Mouse (Mus musculus): Measurements from ENCODE around the gene Rps16. TPM values are rescaled to one million over a fixed set of nuclear protein-coding genes. Genes with fewer than 3 reads are reported as not detected.
"Not testable (repeated sequence)": the region's sequence is repeated elsewhere in the genome, so short reads cannot be mapped to it uniquely, and the experiment has no call there.

Gene Rps16
- polyA plus RNA-seq, 1 experiment from 2014 or later, result 824 TPM

DNA sequence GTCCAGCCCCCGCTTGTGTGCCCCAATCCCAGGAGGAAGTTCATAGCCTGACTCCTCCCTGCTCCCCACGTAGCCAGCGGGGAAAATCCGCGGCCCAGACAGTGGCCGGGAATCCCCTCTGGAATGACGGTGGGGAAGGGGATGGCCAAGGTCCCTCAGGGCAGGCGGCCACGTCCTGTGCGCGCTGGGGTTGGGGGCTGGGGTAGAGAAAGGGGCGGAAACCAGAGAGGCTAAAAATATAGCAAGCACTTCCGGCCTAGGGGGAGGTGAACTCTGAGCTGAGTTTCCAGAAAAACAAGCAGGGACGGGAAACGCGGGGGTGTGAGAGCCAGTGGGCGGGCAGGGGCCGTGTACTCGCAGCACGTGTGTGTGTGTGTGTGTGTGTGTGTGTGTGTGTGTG, 31.5 kb downstream of the Rps16 start:
- Histone ChIP-seq H3K4me3 (ENCODE audit: low read depth, low read length) (no peak overlapping the region), H3K4me2 (peak overlapping the region; percentile 41), H3K9ac (ENCODE audit: low read length) (peak overlapping the region; percentile 5), H3K27me3 (ENCODE audit: control insufficient read depth, insufficient read depth, low read length) (peaks cover 8% of the 10 kb centered on the region; the same call in 1 of the 2 replicates), H3K9me3 (ENCODE audit: control insufficient read depth, low read length) (no peaks in the 10 kb centered on the region), H3K4me1 (ENCODE audit: control insufficient read depth, insufficient read depth, low read length) (peaks cover 30% of the 10 kb centered on the region), H3K27ac (ENCODE audit: low read depth, low read length) (peak overlapping the region; percentile 37; the same call in 1 of the 2 replicates), H3K36me3 (ENCODE audit: control insufficient read depth, insufficient read depth, low read length) (no peaks in the 10 kb centered on the region; the same call in 1 of the 2 replicates)
- DNase-seq (ENCODE audit: low spot score, missing footprints) (no peak), ATAC-seq (ENCODE audit: low FRiP score) (peak; percentile 20)
- WGBS, result 6% methylated on average over 20 of the region's 20 CpGs

DNA sequence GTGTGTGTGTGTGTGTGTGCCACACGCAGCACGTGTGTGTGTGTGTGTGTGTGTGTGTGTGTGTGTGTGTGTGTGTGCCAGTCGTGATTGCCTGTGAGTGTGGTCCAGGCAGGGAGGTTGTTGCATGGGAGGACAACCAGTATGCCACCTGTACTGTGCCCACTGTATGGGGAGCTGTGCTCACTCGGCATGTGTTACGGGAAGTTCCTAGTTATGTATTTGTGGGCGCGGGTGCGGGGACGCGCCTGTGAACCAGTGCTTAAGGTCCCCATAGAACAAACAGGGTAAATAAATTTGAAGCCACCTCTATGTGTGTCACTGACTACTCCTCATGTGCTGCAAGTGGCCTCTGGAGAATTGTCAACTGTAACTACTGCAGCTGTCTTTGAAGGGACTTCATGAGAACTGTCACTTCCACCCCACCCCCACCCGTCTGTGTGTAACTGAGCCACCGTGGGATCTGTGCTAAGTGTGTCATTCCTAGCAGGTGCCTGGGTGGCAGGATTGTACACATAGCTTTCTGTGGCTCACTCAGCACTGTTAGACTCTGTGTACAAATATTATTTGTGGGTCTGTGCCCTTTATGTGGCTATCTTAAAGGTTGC, 32.0 kb downstream of the Rps16 start:
- 72% methylated on average over 10 of the region's 12 CpGs for WGBS
- H3K27ac ChIP-seq (ENCODE audit: low read depth, low read length), result no peak overlapping the region; the same call in 1 of the 2 replicates
- H3K4me2 ChIP-seq, result no peak overlapping the region
- H3K9me3 ChIP-seq (ENCODE audit: control insufficient read depth, low read length), result no peaks in the 10 kb centered on the region
- no peak overlapping the region for H3K9ac ChIP-seq (ENCODE audit: low read length)
- H3K27me3 ChIP-seq (ENCODE audit: control insufficient read depth, insufficient read depth, low read length), result peaks cover 6% of the 10 kb centered on the region; the same call in 1 of the 2 replicates
- no peak overlapping the region for H3K4me3 ChIP-seq (ENCODE audit: low read depth, low read length)
- DNase-seq (ENCODE audit: low spot score, missing footprints) (peak; percentile 88), ATAC-seq (ENCODE audit: low FRiP score) (no peak)
- H3K4me1 ChIP-seq (ENCODE audit: control insufficient read depth, insufficient read depth, low read length), result peaks cover 30% of the 10 kb centered on the region
- H3K36me3 ChIP-seq (ENCODE audit: control insufficient read depth, insufficient read depth, low read length), result no peaks in the 10 kb centered on the region; the same call in 1 of the 2 replicates

DNA sequence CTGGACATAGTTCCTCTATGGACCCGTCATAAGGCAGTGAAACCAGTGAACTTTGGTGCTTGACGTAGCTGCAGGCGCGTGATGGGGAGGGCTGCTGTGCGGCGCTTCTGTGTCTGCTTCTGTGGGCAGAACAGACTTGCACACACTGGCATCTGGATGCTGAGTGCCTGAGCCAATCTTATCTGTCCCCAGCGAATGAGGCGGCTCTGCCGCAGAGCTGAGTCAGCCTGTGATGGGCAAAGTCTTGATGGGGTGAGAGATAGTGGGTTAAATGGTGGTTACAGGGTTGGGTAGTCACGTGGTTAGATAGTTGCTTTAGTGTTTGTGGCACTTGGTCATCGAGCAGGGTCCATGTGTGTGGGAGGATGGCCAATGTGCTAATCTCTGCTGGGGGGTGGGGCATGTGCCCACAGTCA, 32.5 kb downstream of the Rps16 start:
- Histone ChIP-seq H3K4me1 (ENCODE audit: control insufficient read depth, insufficient read depth, low read length) (peaks cover 30% of the 10 kb centered on the region), H3K4me3 (ENCODE audit: low read depth, low read length) (no peak overlapping the region), H3K27ac (ENCODE audit: low read depth, low read length) (no peak overlapping the region), H3K9me3 (ENCODE audit: control insufficient read depth, low read length) (no peaks in the 10 kb centered on the region), H3K4me2 (no peak overlapping the region), H3K36me3 (ENCODE audit: control insufficient read depth, insufficient read depth, low read length) (no peaks in the 10 kb centered on the region; the same call in 1 of the 2 replicates), H3K9ac (ENCODE audit: low read length) (no peak overlapping the region), H3K27me3 (ENCODE audit: control insufficient read depth, insufficient read depth, low read length) (peaks cover 2% of the 10 kb centered on the region; the same call in 1 of the 2 replicates)
- ATAC-seq (ENCODE audit: low FRiP score), result no peak
- WGBS, result 80% methylated on average over 11 of the region's 11 CpGs
- no peak for DNase-seq (ENCODE audit: low spot score, missing footprints)

DNA sequence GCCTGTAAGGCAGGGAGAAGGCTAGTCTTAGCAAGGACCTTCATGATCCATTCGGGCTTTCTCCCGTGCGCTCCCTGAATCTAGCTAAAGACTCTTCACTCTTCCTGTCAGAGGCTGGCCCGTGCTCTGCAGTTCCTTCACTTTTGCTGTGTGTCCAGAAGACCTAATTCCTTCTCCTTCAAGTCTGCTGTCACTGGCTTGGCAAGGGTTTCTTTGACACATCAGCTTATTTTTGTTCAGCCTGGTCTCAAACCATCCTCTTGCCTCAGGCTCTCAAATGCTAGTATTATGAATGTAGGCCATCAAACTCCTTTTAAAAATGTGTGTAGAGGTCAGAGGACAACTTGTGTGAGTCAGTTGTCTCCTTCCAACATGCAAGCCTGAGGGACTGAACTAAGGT, 33.2 kb downstream of the Rps16 start:
- H3K27ac ChIP-seq (ENCODE audit: low read depth, low read length), result no peak overlapping the region
- no peaks in the 10 kb centered on the region; the same call in 1 of the 2 replicates for H3K36me3 ChIP-seq (ENCODE audit: control insufficient read depth, insufficient read depth, low read length)
- H3K4me2 ChIP-seq, result no peak overlapping the region
- no peaks in the 10 kb centered on the region for H3K9me3 ChIP-seq (ENCODE audit: control insufficient read depth, low read length)
- ATAC-seq (ENCODE audit: low FRiP score) (no peak), DNase-seq (ENCODE audit: low spot score, missing footprints) (no peak)
- no peak overlapping the region for H3K4me3 ChIP-seq (ENCODE audit: low read depth, low read length)
- H3K4me1 ChIP-seq (ENCODE audit: control insufficient read depth, insufficient read depth, low read length), result peaks cover 25% of the 10 kb centered on the region
- WGBS, result 93% methylated on average over 4 of the region's 4 CpGs
- H3K27me3 ChIP-seq (ENCODE audit: control insufficient read depth, insufficient read depth, low read length), result no peaks in the 10 kb centered on the region
- H3K9ac ChIP-seq (ENCODE audit: low read length), result no peak overlapping the region

DNA sequence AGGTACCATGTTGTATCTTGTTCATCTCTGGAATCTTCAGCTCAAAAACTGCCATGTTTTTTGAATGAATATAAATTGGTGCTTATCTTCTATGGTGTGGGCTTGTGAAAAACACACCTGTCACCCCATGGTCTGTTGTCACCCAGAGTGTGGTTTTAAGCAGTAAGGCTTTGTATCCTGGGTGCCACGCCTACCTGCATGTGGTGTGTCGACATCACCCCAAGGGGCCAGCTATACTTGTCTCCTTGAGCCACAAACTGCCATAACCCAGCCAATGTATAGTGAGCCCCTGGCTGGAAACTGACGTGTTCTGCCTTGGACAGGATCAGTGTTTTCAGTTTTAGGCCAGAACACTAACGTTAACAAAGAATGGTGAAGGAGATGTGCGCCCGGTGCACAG, 33.7 kb downstream of the Rps16 start:
- H3K9me3 ChIP-seq (ENCODE audit: control insufficient read depth, low read length), result no peaks in the 10 kb centered on the region
- no peak for DNase-seq (ENCODE audit: low spot score, missing footprints)
- H3K27ac ChIP-seq (ENCODE audit: low read depth, low read length), result no peak overlapping the region
- ATAC-seq (ENCODE audit: low FRiP score), result no peak
- H3K27me3 ChIP-seq (ENCODE audit: control insufficient read depth, insufficient read depth, low read length), result no peaks in the 10 kb centered on the region
- no peak overlapping the region for H3K9ac ChIP-seq (ENCODE audit: low read length)
- no peaks in the 10 kb centered on the region; the same call in 1 of the 2 replicates for H3K36me3 ChIP-seq (ENCODE audit: control insufficient read depth, insufficient read depth, low read length)
- no peak overlapping the region for H3K4me3 ChIP-seq (ENCODE audit: low read depth, low read length)
- H3K4me1 ChIP-seq (ENCODE audit: control insufficient read depth, insufficient read depth, low read length), result peaks cover 22% of the 10 kb centered on the region
- no peak overlapping the region for H3K4me2 ChIP-seq
- WGBS, result 88% methylated on average over 6 of the region's 6 CpGs

DNA sequence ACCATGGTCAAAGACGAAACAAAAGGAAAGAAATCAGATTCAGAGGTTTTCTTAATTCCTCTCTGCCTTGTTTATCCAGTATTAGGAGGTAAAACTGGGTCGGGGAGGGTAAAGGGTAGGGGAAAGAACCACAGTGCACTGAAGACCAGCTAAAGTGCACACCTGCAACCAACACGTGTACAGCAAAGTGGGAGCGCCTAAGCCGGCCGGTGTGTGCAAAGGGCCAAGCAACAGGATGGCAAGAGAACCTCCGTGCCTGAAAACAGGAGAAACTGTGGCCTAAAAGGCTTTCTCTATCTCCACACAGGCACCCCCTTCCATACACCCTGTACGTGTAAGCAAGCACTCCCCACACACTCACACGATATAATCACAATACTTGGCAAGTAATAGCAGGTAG, 34.7 kb downstream of the Rps16 start:
- no peak overlapping the region for H3K9ac ChIP-seq (ENCODE audit: low read length)
- no peaks in the 10 kb centered on the region; the same call in 1 of the 2 replicates for H3K36me3 ChIP-seq (ENCODE audit: control insufficient read depth, insufficient read depth, low read length)
- WGBS, result 87% methylated on average over 9 of the region's 9 CpGs
- no peak overlapping the region for H3K4me3 ChIP-seq (ENCODE audit: low read depth, low read length)
- peaks cover 17% of the 10 kb centered on the region for H3K4me1 ChIP-seq (ENCODE audit: control insufficient read depth, insufficient read depth, low read length)
- H3K27ac ChIP-seq (ENCODE audit: low read depth, low read length), result no peak overlapping the region
- no peaks in the 10 kb centered on the region for H3K9me3 ChIP-seq (ENCODE audit: control insufficient read depth, low read length)
- ATAC-seq (ENCODE audit: low FRiP score) (no peak), DNase-seq (ENCODE audit: low spot score, missing footprints) (no peak)
- H3K27me3 ChIP-seq (ENCODE audit: control insufficient read depth, insufficient read depth, low read length), result no peaks in the 10 kb centered on the region
- H3K4me2 ChIP-seq, result no peak overlapping the region

DNA sequence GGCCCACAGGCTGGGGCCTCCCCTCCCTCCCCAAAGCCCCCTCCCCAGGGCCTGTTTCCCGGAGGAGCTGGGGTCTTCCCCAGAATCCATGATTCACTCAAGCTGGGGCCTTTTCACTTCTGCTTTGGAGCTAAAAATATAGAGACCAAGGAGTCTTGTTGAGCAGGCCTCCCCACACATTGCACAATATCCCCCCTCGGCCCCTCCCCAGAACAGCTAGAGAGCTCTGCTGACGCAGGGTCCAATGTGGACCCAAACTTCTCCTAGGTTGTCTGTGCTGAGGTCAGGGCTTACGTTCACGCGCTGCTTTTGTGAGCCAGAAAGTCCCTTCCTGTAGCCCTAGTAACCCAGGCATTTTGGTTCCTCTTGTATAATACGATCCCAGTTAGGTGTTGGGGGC, 35.6 kb downstream of the Rps16 start:
- Histone ChIP-seq H3K9ac (ENCODE audit: low read length) (no peak overlapping the region), H3K27me3 (ENCODE audit: control insufficient read depth, insufficient read depth, low read length) (no peaks in the 10 kb centered on the region), H3K4me1 (ENCODE audit: control insufficient read depth, insufficient read depth, low read length) (peaks cover 14% of the 10 kb centered on the region), H3K9me3 (ENCODE audit: control insufficient read depth, low read length) (no peaks in the 10 kb centered on the region), H3K4me3 (ENCODE audit: low read depth, low read length) (no peak overlapping the region), H3K4me2 (no peak overlapping the region), H3K36me3 (ENCODE audit: control insufficient read depth, insufficient read depth, low read length) (peaks cover 3% of the 10 kb centered on the region; the same call in 1 of the 2 replicates), H3K27ac (ENCODE audit: low read depth, low read length) (no peak overlapping the region)
- DNase-seq (ENCODE audit: low spot score, missing footprints) (no peak), ATAC-seq (ENCODE audit: low FRiP score) (no peak)
- WGBS, result 83% methylated on average over 7 of the region's 7 CpGs

DNA sequence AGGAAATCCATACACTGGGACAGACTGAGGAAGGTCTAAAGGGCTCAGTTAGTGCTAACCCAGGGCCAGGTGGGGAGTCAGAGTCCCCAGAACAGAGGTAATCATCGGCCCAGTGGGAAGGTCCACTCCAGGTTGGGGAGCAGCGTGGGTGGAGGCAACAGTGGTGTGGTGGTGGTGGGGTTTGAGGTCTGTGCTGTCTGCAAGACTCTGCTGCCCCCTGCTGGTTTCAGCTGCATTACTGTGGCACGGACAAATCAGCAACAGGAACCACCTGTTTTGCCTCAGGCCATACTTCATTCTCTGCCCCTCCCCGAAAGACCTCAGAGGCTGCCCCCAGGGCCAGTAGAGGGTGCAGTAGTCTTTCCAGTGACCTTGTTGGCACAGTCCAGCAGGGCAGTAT, 36.0 kb downstream of the Rps16 start:
- peak; percentile 95 for DNase-seq (ENCODE audit: low spot score, missing footprints)
- Histone ChIP-seq H3K9me3 (ENCODE audit: control insufficient read depth, low read length) (no peaks in the 10 kb centered on the region), H3K9ac (ENCODE audit: low read length) (no peak overlapping the region), H3K4me3 (ENCODE audit: low read depth, low read length) (no peak overlapping the region), H3K27ac (ENCODE audit: low read depth, low read length) (no peak overlapping the region), H3K4me2 (no peak overlapping the region), H3K36me3 (ENCODE audit: control insufficient read depth, insufficient read depth, low read length) (peaks cover 3% of the 10 kb centered on the region; the same call in 1 of the 2 replicates), H3K4me1 (ENCODE audit: control insufficient read depth, insufficient read depth, low read length) (peaks cover 10% of the 10 kb centered on the region), H3K27me3 (ENCODE audit: control insufficient read depth, insufficient read depth, low read length) (no peaks in the 10 kb centered on the region)
- peak; percentile 59 for ATAC-seq (ENCODE audit: low FRiP score)
- WGBS, result 29% methylated on average over 4 of the region's 4 CpGs

DNA sequence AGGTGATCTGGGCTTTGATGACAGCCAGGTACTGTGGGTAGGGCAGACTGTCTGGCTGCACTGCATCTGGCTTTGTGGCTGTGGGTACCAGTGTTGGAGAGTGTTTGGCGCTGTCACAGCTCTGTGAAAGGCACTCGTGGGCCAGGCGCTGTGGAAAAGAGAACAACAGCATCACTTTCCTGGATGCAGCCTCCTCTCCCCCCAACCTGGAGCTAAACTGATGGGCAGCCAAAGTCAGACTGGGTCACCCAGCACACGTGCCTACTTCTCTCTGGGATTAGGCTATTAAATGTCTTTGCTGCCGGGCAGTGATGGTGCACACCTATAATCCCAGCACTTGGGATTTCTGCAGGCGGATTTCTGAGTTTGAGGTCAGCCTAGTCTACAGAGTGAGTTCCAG, 36.4 kb downstream of the Rps16 start:
- H3K9me3 ChIP-seq (ENCODE audit: control insufficient read depth, low read length); H3K27ac ChIP-seq (ENCODE audit: low read depth, low read length); ATAC-seq (ENCODE audit: low FRiP score); H3K9ac ChIP-seq (ENCODE audit: low read length); DNase-seq (ENCODE audit: low spot score, missing footprints); H3K4me3 ChIP-seq (ENCODE audit: low read depth, low read length); H3K36me3 ChIP-seq (ENCODE audit: control insufficient read depth, insufficient read depth, low read length); H3K27me3 ChIP-seq (ENCODE audit: control insufficient read depth, insufficient read depth, low read length); H3K4me2 ChIP-seq: not testable (repeated sequence)
- H3K4me1 ChIP-seq (ENCODE audit: control insufficient read depth, insufficient read depth, low read length), result peaks cover 10% of the 10 kb centered on the region
- WGBS, result 87% methylated on average over 6 of the region's 6 CpGs

Data from midbrain, embryonic 11.5 days (tissue).